In the genomic region with DNA sequence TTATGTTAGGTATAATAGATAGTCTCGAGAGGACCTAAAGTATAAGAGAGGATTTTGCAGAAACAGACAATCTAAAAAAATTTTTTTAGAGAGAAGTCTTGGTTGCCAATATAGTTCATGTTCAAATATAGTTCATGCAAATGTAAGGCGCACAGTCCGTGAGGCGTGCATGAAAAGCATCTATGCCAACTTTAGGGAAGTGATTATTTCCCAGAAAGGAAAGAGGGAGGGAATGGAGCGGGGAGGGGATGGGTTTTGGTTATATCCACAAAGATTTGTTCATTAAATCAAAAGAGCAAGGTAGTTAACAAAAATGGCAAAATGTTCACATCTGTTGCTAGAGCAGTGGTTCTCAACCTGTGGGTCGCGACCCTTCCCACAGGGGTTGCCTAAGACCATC, we compare ENCODE assay signal across 27 mouse cellular contexts.
"Had no signal": no experiment of that assay in that cellular context is flagged by ENCODE, and none has a peak within 500 bp of the region (broad histone marks: within the 10 kb centered on the region; RNA-seq: fewer than 3 reads in every experiment).

No protein-coding gene starts in this region.

- H3K27ac ChIP-seq: gastrocnemius, adult 2 months; heart, embryonic 13.5 days; heart, embryonic 15.5 days; hindbrain, embryonic 13.5 days; hindbrain, embryonic 15.5 days; hindbrain, postnatal 0 days; kidney, embryonic 15.5 days; kidney, postnatal 0 days; limb, embryonic 13.5 days; limb, embryonic 15.5 days; liver, embryonic 12.5 days; liver, embryonic 14.5 days had no signal

- H3K36me3 ChIP-seq: heart, embryonic 13.5 days; heart, embryonic 15.5 days; hindbrain, embryonic 13.5 days; hindbrain, embryonic 15.5 days; kidney, embryonic 15.5 days; limb, embryonic 13.5 days; limb, embryonic 15.5 days; liver, embryonic 12.5 days had no signal

- H3K4me3 ChIP-seq: gastrocnemius, adult 2 months; heart, embryonic 13.5 days; heart, embryonic 15.5 days; hindbrain, embryonic 13.5 days; hindbrain, embryonic 15.5 days; kidney, embryonic 15.5 days; limb, embryonic 13.5 days; limb, embryonic 15.5 days; liver, embryonic 12.5 days had no signal

- ATAC-seq: hindbrain, postnatal 0 days; intestine, embryonic 16.5 days; liver, embryonic 12.5 days had no signal

- H3K4me1 ChIP-seq: heart, embryonic 13.5 days; heart, embryonic 15.5 days; hindbrain, embryonic 13.5 days; hindbrain, embryonic 15.5 days; kidney, embryonic 15.5 days; limb, embryonic 13.5 days; limb, embryonic 15.5 days; liver, embryonic 12.5 days had no signal

- H3K9me3 ChIP-seq: heart, embryonic 13.5 days; heart, embryonic 15.5 days; hindbrain, embryonic 13.5 days; hindbrain, embryonic 15.5 days; kidney, embryonic 15.5 days; limb, embryonic 13.5 days; limb, embryonic 15.5 days; liver, embryonic 12.5 days had no signal

- H3K27me3 ChIP-seq: heart, embryonic 13.5 days; heart, embryonic 15.5 days; hindbrain, embryonic 13.5 days; hindbrain, embryonic 15.5 days; kidney, embryonic 15.5 days; limb, embryonic 13.5 days; limb, embryonic 15.5 days; liver, embryonic 12.5 days had no signal

- DNase-seq: gastrocnemius, adult 2 months; gastrocnemius, postnatal 10 days; gastrocnemius, postnatal 25 days; heart, adult 18-20 months; heart, postnatal 14 days; heart, postnatal 36 days; kidney, adult 11 months; kidney, adult 2 months; kidney, adult 9 months; kidney, postnatal 14 days; kidney, postnatal 36 days; layer of hippocampus, adult 9-11 months; layer of hippocampus, postnatal 36 days; left cerebral cortex, postnatal 4 days had no signal

- H3K4me2 ChIP-seq: heart, embryonic 11.5 days; heart, embryonic 13.5 days; heart, embryonic 15.5 days; hindbrain, embryonic 13.5 days; hindbrain, embryonic 15.5 days; kidney, embryonic 15.5 days; limb, embryonic 13.5 days; limb, embryonic 15.5 days; liver, embryonic 12.5 days had no signal

- H3K9ac ChIP-seq: heart, embryonic 13.5 days; heart, embryonic 15.5 days; hindbrain, embryonic 13.5 days; hindbrain, embryonic 15.5 days; kidney, embryonic 15.5 days; limb, embryonic 13.5 days; limb, embryonic 15.5 days; liver, embryonic 12.5 days; liver, embryonic 14.5 days had no signal
